Mouse (Mus musculus): ENCODE data around the gene Tiam1. TPM values are rescaled to one million over a fixed set of nuclear protein-coding genes. Genes with fewer than 3 reads are reported as not detected.

Tiam1 gene
- polyA plus RNA-seq, 1 experiment from 2014 or later = 21.9 TPM

DNA sequence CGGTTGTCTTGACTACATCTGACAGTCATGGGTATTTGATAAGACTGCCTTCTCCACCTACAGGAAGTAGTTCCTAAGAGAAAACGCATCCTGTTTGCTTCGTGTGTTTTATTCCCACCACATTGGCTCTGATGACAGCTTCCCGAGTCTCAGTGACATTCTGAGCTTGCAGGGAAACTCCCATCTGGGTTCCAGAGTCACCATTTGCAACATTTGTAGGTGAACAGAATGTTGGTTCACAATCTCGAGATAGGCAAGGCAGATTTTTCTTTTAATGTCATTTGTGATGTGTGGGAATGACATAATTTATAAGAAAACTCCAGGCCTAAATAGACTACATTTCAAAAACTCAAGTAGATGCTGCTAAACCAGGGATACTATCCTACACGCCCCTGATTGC lies 207.0 kb downstream of the Tiam1 start:
- no peak for ATAC-seq (ENCODE audit: low read depth)
- H3K27ac ChIP-seq (replicated peaks) = no peak overlapping the region
- no peaks in the 10 kb centered on the region for H3K36me3 ChIP-seq
- no peak overlapping the region for H3K4me2 ChIP-seq
- no peaks in the 10 kb centered on the region; the same call in 1 of the 2 replicates for H3K9me3 ChIP-seq
- peaks cover 20% of the 10 kb centered on the region; the same call in 1 of the 2 replicates for H3K4me1 ChIP-seq (replicated peaks)
- no peaks in the 10 kb centered on the region for H3K27me3 ChIP-seq
- no peak overlapping the region for H3K4me3 ChIP-seq
- 75% methylated on average over 6 of the region's 6 CpGs for WGBS
- H3K9ac ChIP-seq = no peak overlapping the region

DNA sequence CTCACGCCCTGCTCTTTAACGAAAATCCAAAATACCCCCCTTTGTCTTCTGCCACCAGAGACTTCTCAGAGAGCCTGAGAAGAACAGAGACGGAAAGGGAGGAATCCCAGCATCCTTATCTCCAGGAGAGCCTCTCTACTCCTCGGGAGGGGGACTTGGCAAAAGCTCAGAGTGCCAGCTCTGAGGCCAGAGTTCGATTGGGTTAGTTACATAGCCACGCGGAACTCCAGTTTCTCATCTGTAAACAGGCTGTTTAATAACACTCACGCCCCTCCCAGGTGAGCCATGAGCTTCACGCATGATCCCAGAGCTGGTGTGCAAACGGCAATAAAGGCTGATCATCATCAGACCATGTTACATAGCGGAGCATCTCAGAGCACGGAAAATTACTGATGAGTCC lies 208.2 kb downstream of the Tiam1 start:
- no peak for ATAC-seq (ENCODE audit: low read depth)

DNA sequence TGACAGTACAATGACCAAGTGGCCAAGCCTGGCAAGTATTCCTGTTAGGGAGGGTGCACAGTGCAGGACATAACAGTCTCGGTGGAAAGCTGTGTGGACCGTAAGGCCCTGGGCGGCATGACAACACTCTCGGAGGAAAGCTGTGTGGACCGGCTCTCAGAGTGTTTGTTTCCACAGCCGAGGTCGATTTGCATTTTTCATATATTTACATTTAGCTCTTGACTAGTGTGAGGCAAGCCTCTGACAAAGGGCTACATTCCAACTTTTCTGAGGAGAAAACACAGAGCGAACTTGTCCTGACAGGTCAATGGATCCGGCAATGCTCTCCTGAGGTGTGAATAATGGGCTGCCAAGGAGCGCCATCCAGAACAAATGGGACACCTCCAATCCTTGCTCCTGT lies 209.0 kb downstream of the Tiam1 start:
- Histone ChIP-seq H3K4me3 (no peak overlapping the region), H3K9me3 (no peaks in the 10 kb centered on the region), H3K36me3 (no peaks in the 10 kb centered on the region), H3K4me1 (replicated peaks) (peaks cover 20% of the 10 kb centered on the region; the same call in 1 of the 2 replicates), H3K27ac (replicated peaks) (no peak overlapping the region), H3K9ac (no peak overlapping the region), H3K4me2 (no peak overlapping the region), H3K27me3 (no peaks in the 10 kb centered on the region)
- no peak for ATAC-seq (ENCODE audit: low read depth)
- WGBS = 75% methylated on average over 10 of the region's 10 CpGs

More for the DNA sequence above, 208.2 kb downstream of the Tiam1 start:
- H3K9me3 ChIP-seq = no peaks in the 10 kb centered on the region
- no peak overlapping the region for H3K27ac ChIP-seq (replicated peaks)
- H3K4me3 ChIP-seq = no peak overlapping the region
- peaks cover 20% of the 10 kb centered on the region; the same call in 1 of the 2 replicates for H3K4me1 ChIP-seq (replicated peaks)
- no peaks in the 10 kb centered on the region for H3K36me3 ChIP-seq
- no peak overlapping the region for H3K9ac ChIP-seq
- no peak overlapping the region for H3K4me2 ChIP-seq
- no peaks in the 10 kb centered on the region for H3K27me3 ChIP-seq
- 78% methylated on average over 12 of the region's 12 CpGs for WGBS

DNA sequence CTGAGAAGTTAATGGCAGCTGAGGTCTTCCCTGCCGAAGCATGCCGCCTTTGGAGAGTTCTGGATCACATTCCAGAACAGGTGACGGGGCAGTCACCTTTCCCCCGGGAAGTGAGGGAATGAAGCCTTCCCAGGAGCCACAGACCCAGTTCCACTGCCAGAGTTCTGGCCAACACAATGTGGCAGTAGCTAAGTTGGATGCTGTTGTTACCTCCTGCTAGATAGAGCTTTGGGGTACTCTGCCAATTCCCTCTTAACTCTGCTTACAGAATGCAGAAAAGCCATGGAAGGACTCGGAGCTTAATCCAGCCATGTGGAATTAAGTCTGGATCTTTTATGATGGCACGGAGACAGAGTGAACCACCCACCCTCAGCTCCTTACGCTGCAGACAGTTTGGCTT lies 209.6 kb downstream of the Tiam1 start:
- no peak for ATAC-seq (ENCODE audit: low read depth)
- H3K4me3 ChIP-seq = no peak overlapping the region
- H3K4me2 ChIP-seq = no peak overlapping the region
- no peaks in the 10 kb centered on the region for H3K36me3 ChIP-seq
- 81% methylated on average over 7 of the region's 7 CpGs for WGBS
- no peaks in the 10 kb centered on the region for H3K27me3 ChIP-seq
- no peaks in the 10 kb centered on the region for H3K9me3 ChIP-seq
- peaks cover 18% of the 10 kb centered on the region; the same call in 1 of the 2 replicates for H3K4me1 ChIP-seq (replicated peaks)
- no peak overlapping the region for H3K9ac ChIP-seq
- H3K27ac ChIP-seq (replicated peaks) = no peak overlapping the region

DNA sequence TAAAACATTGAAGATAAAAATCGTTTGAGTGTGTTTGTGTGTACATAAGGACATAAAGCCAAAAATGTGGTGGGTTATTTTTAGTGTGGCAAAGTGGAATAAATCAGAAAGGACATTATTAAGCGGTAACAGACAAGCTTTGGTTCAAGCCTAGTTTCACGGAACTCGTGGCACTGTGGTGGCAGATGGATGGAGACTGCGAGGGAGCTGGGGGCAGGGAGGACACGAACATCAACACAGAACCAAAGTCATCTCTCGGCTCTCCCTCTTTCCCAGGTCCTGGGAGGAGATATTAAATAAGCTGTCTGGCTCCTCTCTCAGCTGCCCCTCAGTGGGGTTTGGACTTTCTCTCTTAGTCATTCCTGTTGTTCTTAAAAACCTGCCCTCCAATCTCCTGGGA lies 215.0 kb downstream of the Tiam1 start:
- no peak for ATAC-seq (ENCODE audit: low read depth)
- WGBS = 83% methylated on average over 7 of the region's 7 CpGs
- Histone ChIP-seq H3K9ac (no peak overlapping the region), H3K4me2 (no peak overlapping the region), H3K4me1 (replicated peaks) (peaks cover 15% of the 10 kb centered on the region), H3K36me3 (no peaks in the 10 kb centered on the region), H3K9me3 (no peaks in the 10 kb centered on the region), H3K27me3 (no peaks in the 10 kb centered on the region), H3K27ac (replicated peaks) (no peak overlapping the region), H3K4me3 (no peak overlapping the region)

DNA sequence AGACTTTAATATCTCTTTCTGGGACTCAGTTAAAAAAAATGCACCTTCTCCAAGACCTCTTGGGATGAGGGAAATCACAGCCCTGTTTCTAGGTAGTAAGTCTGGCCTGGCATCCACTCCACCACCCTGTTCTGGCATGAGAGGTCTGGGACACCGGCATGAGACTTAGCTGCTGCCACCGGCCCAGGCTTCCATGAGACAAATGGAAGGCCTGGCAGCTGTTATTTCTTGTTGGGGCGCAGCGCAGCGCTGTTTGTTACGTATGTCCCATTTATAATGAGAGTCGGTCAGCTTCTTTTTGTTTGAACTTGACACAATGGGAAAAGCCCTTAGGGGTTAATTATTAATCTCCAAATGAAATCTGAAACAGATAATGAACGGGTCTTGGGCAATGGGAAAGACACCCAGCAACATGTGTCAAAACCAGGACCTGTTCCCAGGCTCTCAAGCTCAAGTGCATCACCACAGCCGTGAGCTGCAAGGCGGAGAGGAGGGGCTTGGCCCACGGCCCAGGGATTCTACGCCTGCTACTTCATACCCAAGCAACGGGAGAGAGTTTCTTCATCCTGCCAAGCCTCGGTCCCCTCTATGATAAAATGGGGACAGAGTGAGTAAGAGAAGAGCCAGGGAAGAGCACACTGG lies 219.2 kb downstream of the Tiam1 start:
- no peak overlapping the region for H3K4me2 ChIP-seq
- peak overlapping the region; percentile 35; the same call in 1 of the 2 replicates for H3K27ac ChIP-seq (replicated peaks)
- 39% methylated on average over 14 of the region's 14 CpGs for WGBS
- peaks cover 15% of the 10 kb centered on the region for H3K4me1 ChIP-seq (replicated peaks)
- no peak overlapping the region for H3K9ac ChIP-seq
- no peak overlapping the region for H3K4me3 ChIP-seq
- peak; percentile 38; the same call in 1 of the 2 replicates for ATAC-seq (ENCODE audit: low read depth)
- H3K27me3 ChIP-seq = no peaks in the 10 kb centered on the region
- no peaks in the 10 kb centered on the region for H3K36me3 ChIP-seq
- H3K9me3 ChIP-seq = no peaks in the 10 kb centered on the region

DNA sequence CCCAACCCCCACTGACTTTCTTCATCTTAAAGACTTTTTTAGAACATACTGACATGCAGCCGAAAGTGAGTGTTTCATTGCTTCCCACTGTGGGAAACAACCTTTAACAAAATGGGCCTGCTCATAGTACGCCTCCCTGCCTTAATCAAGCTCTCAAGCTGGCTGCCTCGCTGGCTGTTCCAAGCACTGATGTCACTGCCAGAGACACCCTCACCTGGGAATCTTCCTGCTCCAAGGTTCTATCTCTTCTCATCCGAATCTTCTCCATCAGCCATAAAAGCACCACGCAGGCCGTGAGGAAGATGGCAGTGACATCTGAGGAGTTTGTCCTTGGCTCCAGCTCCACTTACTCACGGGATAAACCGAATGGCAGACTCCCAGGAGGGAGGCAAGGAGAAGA lies 220.3 kb downstream of the Tiam1 start:
- H3K9me3 ChIP-seq = no peaks in the 10 kb centered on the region
- WGBS = 83% methylated on average over 8 of the region's 8 CpGs
- no peak overlapping the region for H3K4me3 ChIP-seq
- H3K36me3 ChIP-seq = no peaks in the 10 kb centered on the region
- peaks cover 15% of the 10 kb centered on the region for H3K4me1 ChIP-seq (replicated peaks)
- no peak overlapping the region for H3K27ac ChIP-seq (replicated peaks)
- no peaks in the 10 kb centered on the region for H3K27me3 ChIP-seq
- no peak overlapping the region for H3K4me2 ChIP-seq
- H3K9ac ChIP-seq = no peak overlapping the region
- no peak for ATAC-seq (ENCODE audit: low read depth)

DNA sequence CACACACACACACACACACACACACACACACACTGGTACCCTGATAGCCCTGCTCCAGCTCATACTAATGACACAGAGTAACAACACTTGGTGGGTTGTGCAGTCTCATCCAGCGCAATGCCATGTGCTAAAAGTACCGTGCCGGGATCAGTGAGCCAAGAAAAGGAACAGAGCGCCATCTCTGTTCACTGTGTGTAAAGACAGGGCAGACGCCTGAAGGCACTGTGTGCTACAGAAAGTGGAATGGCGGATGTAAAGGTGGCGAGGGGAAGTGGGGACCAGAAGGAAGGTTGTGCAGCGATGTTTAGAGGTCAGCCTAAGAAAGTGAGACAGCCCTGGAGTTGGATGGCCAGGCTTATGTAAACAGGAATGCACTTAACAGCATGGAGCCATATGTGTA lies 221.1 kb downstream of the Tiam1 start:
- peaks cover 15% of the 10 kb centered on the region for H3K4me1 ChIP-seq (replicated peaks)
- WGBS = 90% methylated on average over 8 of the region's 8 CpGs
- H3K27me3 ChIP-seq = no peaks in the 10 kb centered on the region
- ATAC-seq (ENCODE audit: low read depth) = no peak
- no peaks in the 10 kb centered on the region for H3K9me3 ChIP-seq
- H3K36me3 ChIP-seq = no peaks in the 10 kb centered on the region
- no peak overlapping the region for H3K4me2 ChIP-seq
- H3K27ac ChIP-seq (replicated peaks) = no peak overlapping the region
- H3K4me3 ChIP-seq = no peak overlapping the region
- H3K9ac ChIP-seq = no peak overlapping the region

DNA sequence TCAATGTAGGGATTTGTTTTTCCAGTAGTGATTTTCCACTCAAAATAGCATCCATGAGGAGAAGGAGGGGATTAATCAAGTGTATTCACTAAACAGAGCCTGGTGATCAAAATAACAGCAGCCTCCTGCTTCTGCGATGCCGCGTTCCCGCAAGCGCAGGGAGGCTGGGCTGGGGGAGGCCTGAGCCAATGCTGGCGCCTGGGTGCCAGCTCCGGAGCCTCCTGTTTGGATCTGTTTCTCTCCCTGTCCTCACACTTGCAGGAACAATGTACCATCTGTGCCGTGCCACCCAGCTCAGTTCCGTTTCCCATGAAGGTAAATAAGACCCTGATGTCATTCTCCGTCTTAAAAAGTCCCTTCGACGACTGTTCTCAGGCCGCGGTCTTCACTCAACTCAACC lies 222.2 kb downstream of the Tiam1 start:
- Histone ChIP-seq H3K9ac (no peak overlapping the region), H3K9me3 (no peaks in the 10 kb centered on the region), H3K4me1 (replicated peaks) (peaks cover 19% of the 10 kb centered on the region), H3K36me3 (no peaks in the 10 kb centered on the region), H3K4me3 (no peak overlapping the region), H3K4me2 (no peak overlapping the region), H3K27ac (replicated peaks) (no peak overlapping the region), H3K27me3 (no peaks in the 10 kb centered on the region)
- no peak for ATAC-seq (ENCODE audit: low read depth)
- WGBS = 93% methylated on average over 14 of the region's 14 CpGs

DNA sequence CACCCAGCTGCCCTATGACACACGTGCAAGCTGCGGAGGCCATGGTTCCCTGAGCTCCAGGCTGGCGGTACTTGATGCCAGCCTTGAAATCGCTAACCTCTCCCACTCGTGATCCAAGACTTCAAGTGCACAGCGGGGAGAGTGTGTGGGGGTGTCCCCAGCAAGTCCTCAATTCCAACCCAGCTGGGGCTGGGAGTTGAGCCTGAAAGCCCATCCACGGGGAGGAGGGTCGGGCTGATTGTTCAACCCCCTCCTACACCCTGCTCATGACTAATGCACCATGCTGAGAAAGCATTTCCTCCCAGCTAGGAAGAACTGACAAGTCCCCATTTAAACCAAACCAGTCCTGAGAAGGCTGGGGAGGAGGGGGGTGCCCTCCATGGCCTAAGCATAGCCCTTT lies 223.2 kb downstream of the Tiam1 start:
- 74% methylated on average over 8 of the region's 8 CpGs for WGBS

DNA sequence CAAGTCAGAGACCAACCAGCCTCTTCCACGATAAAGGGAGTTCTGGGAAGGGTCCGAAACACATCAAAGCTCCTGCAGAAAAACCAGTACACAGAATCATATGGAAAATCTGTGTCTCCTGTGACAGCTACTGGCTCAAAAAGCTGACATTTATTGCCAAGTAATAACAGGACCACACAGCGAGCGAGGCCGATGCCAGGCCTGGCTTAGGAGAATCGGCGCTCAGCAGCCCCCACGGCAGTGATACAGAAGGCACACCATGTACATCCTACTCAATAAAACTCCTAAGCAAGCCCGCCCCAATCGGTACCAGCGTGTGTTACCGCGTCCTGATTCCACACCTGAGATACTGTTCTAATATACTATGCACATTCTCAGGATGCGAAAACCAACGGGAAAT lies 226.2 kb downstream of the Tiam1 start:
- no peak overlapping the region for H3K4me2 ChIP-seq
- H3K9ac ChIP-seq = no peak overlapping the region
- H3K4me3 ChIP-seq = no peak overlapping the region
- peaks cover 19% of the 10 kb centered on the region; the same call in 1 of the 2 replicates for H3K4me1 ChIP-seq (replicated peaks)
- H3K36me3 ChIP-seq = no peaks in the 10 kb centered on the region
- 90% methylated on average over 15 of the region's 15 CpGs for WGBS
- ATAC-seq (ENCODE audit: low read depth) = no peak
- no peaks in the 10 kb centered on the region for H3K27me3 ChIP-seq
- no peak overlapping the region for H3K27ac ChIP-seq (replicated peaks)
- no peaks in the 10 kb centered on the region for H3K9me3 ChIP-seq

More for the DNA sequence above, 223.2 kb downstream of the Tiam1 start:
- no peak for ATAC-seq (ENCODE audit: low read depth)
- H3K27me3 ChIP-seq = no peaks in the 10 kb centered on the region
- H3K4me1 ChIP-seq (replicated peaks) = peaks cover 23% of the 10 kb centered on the region
- H3K4me2 ChIP-seq = no peak overlapping the region
- no peak overlapping the region for H3K9ac ChIP-seq
- no peak overlapping the region for H3K27ac ChIP-seq (replicated peaks)
- H3K4me3 ChIP-seq = no peak overlapping the region
- no peaks in the 10 kb centered on the region for H3K36me3 ChIP-seq
- H3K9me3 ChIP-seq = no peaks in the 10 kb centered on the region

DNA sequence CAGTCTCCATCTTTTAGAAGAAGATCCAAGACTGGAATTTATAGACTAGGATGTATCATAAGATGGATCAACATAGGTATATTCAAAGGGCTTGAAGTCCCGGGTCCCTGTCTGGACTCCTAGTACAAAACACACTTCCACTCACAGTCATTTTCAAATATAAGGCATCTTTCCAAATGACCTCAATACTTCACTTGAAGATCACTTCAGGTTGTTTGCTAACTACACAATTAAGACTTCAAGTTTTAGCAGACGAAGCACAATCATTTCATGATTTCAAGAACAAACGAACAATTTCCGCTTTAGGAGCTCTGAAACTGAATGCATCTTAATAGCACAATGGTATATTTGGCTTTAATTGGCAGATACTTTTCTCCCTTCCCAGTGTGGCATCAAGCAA lies 228.6 kb downstream of the Tiam1 start:
- Histone ChIP-seq H3K9ac (no peak overlapping the region), H3K27me3 (no peaks in the 10 kb centered on the region), H3K4me3 (no peak overlapping the region), H3K9me3 (no peaks in the 10 kb centered on the region), H3K4me2 (no peak overlapping the region), H3K4me1 (replicated peaks) (peaks cover 23% of the 10 kb centered on the region; the same call in 1 of the 2 replicates), H3K36me3 (no peaks in the 10 kb centered on the region), H3K27ac (replicated peaks) (no peak overlapping the region)
- ATAC-seq (ENCODE audit: low read depth) = no peak
- WGBS = 94% methylated on average over 4 of the region's 4 CpGs
